Mouse (Mus musculus) urinary bladder, postnatal 25 days (tissue): ENCODE measurements at regions not wholly inside any gene's neighbourhood (a gene's known extent, or its start where the extent isn't known, plus 50 kb on each side); places are given as distances from the start of the nearest gene placed in this dataset.
A peak's percentile ranks its signal among the peaks of the same experiment; 100 is the strongest.

Source experiments
- DNase-seq: peaks from one replicate; pipeline ENCODE4 v3.0.0; 2022; ENCODE audit warnings: low spot score

- no peak for DNase-seq
Measured at GRCm38 (mm10) chr17:80827361-80827760, 99.1 kb upstream of the Map4k3 start.

GRCm38 (mm10) chr17:80825971-80826730 is 97.9 kb upstream of the Map4k3 start:
- no peak for DNase-seq

GRCm38 (mm10) chr17:80825518-80825901 is 97.2 kb upstream of the Map4k3 start:
- DNase-seq = no peak

GRCm38 (mm10) chr17:80824826-80825517 is 96.7 kb upstream of the Map4k3 start:
- no peak for DNase-seq

GRCm38 (mm10) chr17:80824261-80824660 is 96.0 kb upstream of the Map4k3 start:
- DNase-seq = no peak

- DNase-seq = no peak
Measured at GRCm38 (mm10) chr17:80820888-80821287, 92.6 kb upstream of the Map4k3 start.

- DNase-seq = no peak
Measured at GRCm38 (mm10) chr17:80818477-80819028, 90.3 kb upstream of the Map4k3 start.

- DNase-seq = no peak
Measured at GRCm38 (mm10) chr17:80815747-80816146, 87.5 kb upstream of the Map4k3 start.

- DNase-seq = no peak
Measured at GRCm38 (mm10) chr17:80813194-80813593, 84.9 kb upstream of the Map4k3 start.

- DNase-seq = no peak
Measured at GRCm38 (mm10) chr17:80809275-80809674, 81.0 kb upstream of the Map4k3 start.

GRCm38 (mm10) chr17:80808069-80808468 is 79.8 kb upstream of the Map4k3 start:
- no peak for DNase-seq

GRCm38 (mm10) chr17:80803361-80803915 is 75.2 kb upstream of the Map4k3 start:
- DNase-seq = no peak

- no peak for DNase-seq
Measured at GRCm38 (mm10) chr17:80802622-80803021, 74.3 kb upstream of the Map4k3 start.

GRCm38 (mm10) chr17:80801991-80802390 is 73.7 kb upstream of the Map4k3 start:
- no peak for DNase-seq

GRCm38 (mm10) chr17:80801451-80801983 is 73.2 kb upstream of the Map4k3 start:
- peak; percentile 46 for DNase-seq

- DNase-seq = no peak
Measured at GRCm38 (mm10) chr17:80800877-80801276, 72.6 kb upstream of the Map4k3 start.

- DNase-seq = no peak
Measured at GRCm38 (mm10) chr17:80800454-80800853, 72.2 kb upstream of the Map4k3 start.

GRCm38 (mm10) chr17:80799061-80799460 is 70.8 kb upstream of the Map4k3 start:
- no peak for DNase-seq

GRCm38 (mm10) chr17:80798281-80798980 is 70.1 kb upstream of the Map4k3 start:
- no peak for DNase-seq

- DNase-seq = no peak
Measured at GRCm38 (mm10) chr17:80796790-80797189, 68.5 kb upstream of the Map4k3 start.

GRCm38 (mm10) chr17:80796386-80796785 is 68.1 kb upstream of the Map4k3 start:
- no peak for DNase-seq
